Mouse (Mus musculus) c-Kit-positive CD71-positive TER-119-negative erythroid progenitor cells, embryonic 14.5 days (primary cell): Measurements from ENCODE around the gene Gm17617.

Experiments used
- DNase-seq: peaks from one replicate; pipeline ENCODE4 v3.0.0-alpha.2; 2013; ENCODE audit warnings: low read depth

Gene Gm17617

DNA sequence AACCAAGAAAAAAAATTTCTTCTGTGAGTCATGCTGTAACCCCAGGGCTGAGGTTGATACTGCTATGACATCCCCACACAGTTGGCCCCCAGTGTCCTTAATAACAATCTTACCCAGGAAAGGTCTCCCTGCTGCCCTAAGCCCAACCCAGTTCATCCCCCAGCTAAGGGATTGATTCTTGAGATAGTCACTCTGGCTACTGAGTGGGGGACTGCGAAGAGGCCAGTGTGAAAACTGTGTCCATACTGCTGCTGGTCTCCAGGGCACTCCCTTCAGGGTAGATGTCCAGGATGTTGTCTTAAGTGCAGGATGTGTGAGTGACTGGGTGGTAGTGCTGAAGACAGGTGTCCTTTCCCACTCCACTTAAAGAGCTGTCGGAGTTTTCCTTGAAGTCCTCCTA, at the start of gene Gm17617:
Gene Gm17617 (minus strand): TSS at position 101 of the 400 bp plus-strand sequence.
- DNase-seq: no peak

GRCm38 (mm10) chr13:55182173-55182894, 49.0 kb upstream of the Gm17617 start:
- peak; percentile 48 for DNase-seq

DNA sequence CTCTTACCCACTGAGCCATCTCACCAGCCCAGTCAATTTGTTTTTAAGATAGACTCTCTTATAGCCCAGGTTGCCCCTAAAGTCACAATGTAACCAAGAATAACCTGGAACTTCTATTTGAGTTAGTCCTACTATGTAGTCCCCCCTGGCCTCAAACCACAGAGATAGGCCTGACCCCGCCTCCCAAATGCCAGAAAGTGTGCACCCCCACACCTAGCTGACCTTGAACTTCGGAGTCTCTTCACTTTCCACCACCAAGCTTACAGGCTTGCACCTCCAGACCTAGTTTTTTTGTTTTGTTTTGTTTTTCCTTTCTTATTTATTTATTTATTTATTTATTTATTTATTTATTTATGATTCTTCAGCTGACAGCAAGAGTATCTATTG, 48.4 kb upstream of the Gm17617 start:
- no peak for DNase-seq

DNA sequence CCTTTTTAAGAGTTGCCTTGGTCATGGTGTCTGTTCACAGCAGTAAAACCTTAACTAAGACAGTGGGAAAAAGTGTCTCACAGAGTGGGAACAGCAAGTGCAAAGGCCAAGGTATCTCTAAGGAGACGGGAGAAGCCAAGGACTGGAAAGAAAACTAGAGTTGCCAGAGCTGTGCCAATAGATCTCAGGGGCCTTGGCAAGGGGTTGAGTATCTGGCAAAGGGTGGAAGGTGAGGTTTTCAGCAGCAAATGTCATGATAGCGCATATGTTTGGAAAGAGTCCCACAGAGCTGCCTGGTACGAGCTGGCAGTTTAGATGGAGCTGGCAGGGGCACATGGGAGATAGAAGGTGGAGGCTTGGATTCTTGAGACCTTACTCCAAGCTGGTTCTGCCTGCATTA, 46.2 kb upstream of the Gm17617 start:
- DNase-seq: no peak

DNA sequence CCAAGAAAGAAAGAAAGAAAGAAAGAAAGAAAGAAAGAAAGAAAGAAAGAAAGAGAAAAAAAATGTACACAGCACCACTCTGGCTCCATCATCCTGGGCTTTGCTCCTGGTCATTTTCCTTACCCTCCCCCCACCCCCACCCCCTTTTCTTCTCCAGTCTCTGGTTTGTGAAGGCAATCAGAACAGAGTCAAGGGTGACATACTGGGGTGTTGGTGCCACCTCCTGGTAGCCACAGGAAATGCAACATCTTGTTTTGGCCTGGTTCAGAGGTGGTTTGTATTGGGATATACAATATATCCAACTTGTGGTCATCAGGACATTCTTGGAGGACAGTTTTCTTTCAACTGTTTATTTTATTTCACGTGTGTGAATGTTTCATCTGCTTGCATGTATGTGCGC, 45.2 kb upstream of the Gm17617 start:
- DNase-seq: peak; percentile 60

GRCm38 (mm10) chr13:55177903-55178496, 44.7 kb upstream of the Gm17617 start:
- no peak for DNase-seq

DNA sequence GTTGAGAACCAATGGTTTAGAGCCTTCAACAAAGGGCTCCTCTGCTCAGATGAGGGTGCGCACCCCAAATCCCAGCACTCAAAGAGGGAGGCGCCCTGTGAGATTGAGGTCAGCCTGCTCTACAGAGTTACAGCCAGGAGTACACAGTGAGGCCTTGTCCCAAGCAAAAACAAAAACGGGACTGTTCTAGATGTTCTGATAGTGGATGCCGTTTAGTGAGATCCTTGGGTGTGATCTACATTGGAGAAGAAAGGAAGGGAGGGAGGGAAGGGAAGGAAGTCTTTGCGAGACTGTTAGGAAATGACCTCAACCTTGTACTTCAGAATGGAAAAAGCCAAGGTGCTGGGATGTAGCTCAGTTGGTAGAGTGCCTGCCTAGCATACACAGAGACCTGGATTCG, 42.9 kb upstream of the Gm17617 start:
- DNase-seq: no peak

GRCm38 (mm10) chr13:55174347-55174746, 41.0 kb upstream of the Gm17617 start:
- no peak for DNase-seq

DNA sequence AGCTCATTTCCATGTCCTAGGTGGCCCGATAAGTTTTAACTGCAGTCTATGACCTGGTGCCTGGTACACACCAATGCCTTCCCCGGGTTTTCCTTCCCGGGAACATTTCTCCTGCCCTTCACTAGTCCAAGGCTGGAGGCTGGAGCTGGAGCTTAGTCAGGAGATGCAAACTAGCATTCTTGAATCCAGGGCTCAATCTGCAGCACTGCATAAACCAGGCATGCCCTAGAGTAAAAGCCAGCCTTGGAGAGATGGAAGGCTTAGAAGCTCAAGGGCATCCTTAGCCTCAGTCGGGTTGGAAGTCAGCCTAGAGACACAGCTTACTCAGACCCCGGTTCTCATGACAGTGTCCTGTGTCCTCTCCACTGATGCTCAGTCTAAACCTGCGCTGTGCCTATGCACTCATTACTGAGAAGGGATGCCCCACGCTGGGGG, 39.0 kb upstream of the Gm17617 start:
- no peak for DNase-seq

- DNase-seq: no peak
These were observed 38.4 kb upstream of the Gm17617 start for GRCm38 (mm10) chr13:55171517-55172335.

DNA sequence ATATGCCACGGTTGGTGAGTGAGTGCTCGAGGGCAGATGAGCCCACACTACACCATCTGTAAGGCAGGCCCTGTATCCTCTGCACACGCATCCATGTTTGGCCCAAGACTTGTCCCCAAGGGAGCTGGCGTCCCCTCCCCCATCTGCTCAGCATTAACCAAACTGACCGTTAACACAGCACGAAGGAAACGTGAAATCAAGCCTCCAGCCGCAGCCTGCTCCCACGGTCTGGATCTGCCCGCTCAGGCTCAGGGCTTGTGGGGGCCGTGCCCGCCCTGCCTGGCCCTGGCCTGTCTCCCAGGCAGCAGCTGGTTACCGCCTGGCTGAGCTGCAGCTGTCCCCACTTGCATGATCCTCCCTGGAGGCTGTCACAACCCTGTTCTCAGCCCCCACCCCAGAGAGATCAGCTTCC, 35.6 kb upstream of the Gm17617 start:
- DNase-seq: no peak

- DNase-seq: no peak
These were observed 34.9 kb upstream of the Gm17617 start for GRCm38 (mm10) chr13:55168255-55168654.

GRCm38 (mm10) chr13:55167798-55168197, 34.5 kb upstream of the Gm17617 start:
- no peak for DNase-seq

GRCm38 (mm10) chr13:55166806-55167725, 33.7 kb upstream of the Gm17617 start:
- DNase-seq: no peak

DNA sequence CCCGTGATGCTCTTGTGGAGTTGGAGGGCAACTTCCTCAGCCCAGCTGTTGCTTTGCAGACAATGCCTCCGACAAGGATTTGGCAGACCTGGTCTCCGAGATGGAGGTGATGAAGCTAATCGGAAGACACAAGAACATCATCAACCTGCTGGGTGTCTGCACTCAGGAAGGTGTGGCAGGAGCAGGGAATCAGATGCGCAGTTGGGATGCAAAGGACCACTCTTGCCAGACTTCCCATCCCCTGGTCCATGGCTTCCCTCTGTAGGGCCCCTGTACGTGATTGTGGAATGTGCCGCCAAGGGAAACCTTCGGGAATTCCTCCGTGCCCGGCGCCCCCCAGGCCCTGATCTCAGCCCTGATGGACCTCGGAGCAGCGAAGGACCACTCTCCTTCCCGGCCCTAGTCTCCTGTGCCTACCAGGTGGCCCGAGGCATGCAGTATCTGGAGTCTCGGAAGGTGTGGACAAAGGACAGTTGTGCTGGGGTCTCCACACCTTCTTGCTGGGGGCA, 32.5 kb upstream of the Gm17617 start:
- no peak for DNase-seq

DNA sequence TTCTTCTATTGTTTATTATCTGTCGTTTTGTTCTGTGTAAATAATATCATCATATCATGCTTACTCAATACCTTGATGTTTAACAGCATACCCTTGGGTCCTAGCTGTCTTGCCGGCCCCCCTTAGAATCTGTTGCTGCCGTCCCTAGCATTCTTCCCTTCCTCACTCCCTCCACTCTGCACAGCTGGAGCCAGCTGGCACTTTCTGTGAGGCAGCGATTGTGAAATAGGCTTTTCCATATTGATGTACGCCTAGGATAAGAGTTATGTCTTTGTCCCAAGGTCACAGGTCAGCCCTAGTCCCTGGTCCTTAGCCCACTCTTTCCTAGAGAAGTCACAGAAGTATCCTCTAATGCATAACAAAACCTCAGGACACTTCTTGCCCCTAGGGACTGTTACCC, 30.2 kb upstream of the Gm17617 start:
- DNase-seq: no peak

DNA sequence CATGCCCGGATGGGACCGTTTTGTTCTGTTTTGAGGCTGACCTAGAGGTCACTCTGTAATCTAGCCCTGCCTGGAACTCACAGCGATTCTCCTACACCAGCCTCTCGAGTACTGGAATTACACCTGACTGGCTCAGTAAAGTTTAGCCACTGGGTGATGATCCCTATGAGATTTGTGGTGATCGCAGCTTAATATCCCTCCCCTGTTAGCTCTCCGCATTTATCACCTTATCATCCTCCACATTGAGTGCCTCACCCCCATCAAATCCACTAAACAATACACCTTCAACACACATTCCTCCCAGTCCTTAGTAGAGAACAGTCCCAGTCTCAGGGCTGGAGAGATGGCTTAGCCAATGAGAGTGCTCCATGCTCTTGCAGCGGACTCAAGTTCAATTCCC, 29.0 kb upstream of the Gm17617 start:
- DNase-seq: no peak

- no peak for DNase-seq
These were observed 20.6 kb upstream of the Gm17617 start for GRCm38 (mm10) chr13:55153951-55154350.

DNA sequence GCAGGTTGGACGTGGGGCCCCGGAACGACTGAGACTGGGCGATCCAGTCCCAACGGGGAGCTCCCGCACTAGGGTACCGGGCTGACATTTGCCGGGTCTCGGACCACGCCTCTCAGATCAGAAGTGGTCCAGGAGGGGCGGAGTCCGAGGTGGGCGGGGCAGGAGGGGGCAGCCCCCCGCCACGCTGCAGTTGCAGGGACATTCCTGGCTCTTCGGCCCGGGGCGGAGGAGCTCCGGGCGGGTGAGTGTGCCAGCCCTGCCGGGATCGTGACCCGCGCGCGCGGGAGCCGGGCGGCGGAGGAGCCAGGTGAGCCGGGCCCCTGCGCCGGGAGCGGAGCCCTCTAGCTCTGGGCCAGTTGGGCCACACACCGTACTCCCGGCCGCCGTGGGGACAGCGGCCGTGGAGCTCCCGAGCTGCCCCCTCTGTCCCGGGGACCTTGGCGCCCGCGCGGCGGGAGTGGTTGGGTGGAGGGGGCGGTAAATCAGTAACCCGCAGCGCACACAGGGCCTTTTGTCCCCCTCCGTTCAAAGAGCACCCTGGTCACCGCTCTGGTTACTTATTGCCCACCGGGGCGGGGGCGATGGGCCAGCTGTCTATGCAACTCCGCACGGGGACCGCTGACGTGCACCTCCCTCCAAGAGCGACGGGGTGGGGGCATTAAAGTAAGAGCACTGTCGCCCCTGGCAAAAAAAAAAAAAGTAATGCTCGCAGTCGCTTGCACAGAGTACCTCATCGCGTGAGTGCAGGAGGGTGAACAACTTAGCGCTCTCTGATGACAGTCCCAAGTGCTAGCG, 19.5 kb upstream of the Gm17617 start, which contains the start of gene Fgfr4:
Gene Fgfr4 (plus strand): TSS at position 20 of the 795 bp plus-strand sequence.
- DNase-seq: no peak

DNA sequence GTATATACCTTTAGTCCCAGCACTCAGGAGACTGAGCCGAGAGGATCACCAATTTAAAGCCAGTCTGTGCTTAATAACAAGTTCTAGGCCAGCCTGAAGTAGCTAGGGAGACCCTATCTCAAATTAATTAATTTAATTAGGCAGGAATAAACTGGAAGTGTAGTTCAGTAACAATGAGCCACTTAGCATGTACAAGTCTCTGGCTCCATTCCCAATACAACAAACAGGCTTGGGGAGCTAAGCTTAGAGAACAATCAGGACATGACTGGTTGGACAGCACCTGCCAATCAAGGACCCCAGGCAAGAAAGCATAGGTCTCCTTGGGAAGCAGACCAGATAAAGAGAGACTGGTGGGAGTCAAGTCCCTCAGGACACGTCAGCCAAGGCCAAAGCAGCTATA, 6.9 kb upstream of the Gm17617 start:
- no peak for DNase-seq

- DNase-seq: peak; percentile 36
These were observed 2.0 kb upstream of the Gm17617 start for GRCm38 (mm10) chr13:55135382-55135781.
